Mouse (Mus musculus): Measurements from ENCODE around the gene Apobec2. TPM values are rescaled to one million over a fixed set of nuclear protein-coding genes. Genes with fewer than 3 reads are reported as not detected.
A peak's percentile ranks its signal among the peaks of the same experiment; 100 is the strongest.

Apobec2 gene
- total RNA-seq, 1 experiment: 5.6 TPM

GRCm38 (mm10) chr17:48411241-48411640, 21.5 kb downstream of the Apobec2 start:
- Histone ChIP-seq H3K27ac (ENCODE audit: insufficient read depth, low read depth, low read length, poor library complexity, severe bottlenecking) (no peak overlapping the region), H3K9ac (ENCODE audit: insufficient read depth, low read depth, low read length, poor library complexity, severe bottlenecking) (peak overlapping the region; percentile 4; the same call in 1 of the 2 replicates), H3K4me3 (ENCODE audit: insufficient read depth in 1 of 2, low read depth in 1 of 2, low read length in 2 of 2, poor library complexity in 1 of 2, severe bottlenecking in 1 of 2) (peak overlapping the region; percentile 94; a peak in 3 of 4 replicates), H3K4me1 (ENCODE audit: control insufficient read depth in 2 of 2, insufficient read depth in 2 of 2, low read length in 2 of 2, poor library complexity in 1 of 2) (peaks cover 0 to 4% of the 10 kb centered on the region in 2 experiments; a peak in 3 of 4 replicates), H3K36me3 (ENCODE audit: control insufficient read depth, insufficient read depth, low read length, poor library complexity, severe bottlenecking) (peaks cover 22% of the 10 kb centered on the region), H3K9me3 (ENCODE audit: control insufficient read depth, insufficient read depth, low read depth, low read length) (no peaks in the 10 kb centered on the region)
- in situ Hi-C loops (cut with MboI; ENCODE audit: low sequenced_read_pairs in 2 of 2, unreplicated experiment in 2 of 2): no loop called here
- DNase-seq (ENCODE audit: low read depth, low spot score): no peak
- TF ChIP-seq MAFK (IDR thresholded peaks at IDR 0.05; ENCODE audit: insufficient read depth, low read depth, low read length) (no peak), ZC3H11A (IDR thresholded peaks at IDR 0.05; ENCODE audit: borderline replicate concordance, low read depth, low read length) (no peak), ZNF384 (IDR thresholded peaks at IDR 0.05; ENCODE audit: low read depth, low read length) (no peak), HCFC1 (IDR thresholded peaks at IDR 0.05; ENCODE audit: borderline replicate concordance, insufficient read depth, low read length) (no peak), CHD2 (IDR thresholded peaks at IDR 0.05; ENCODE audit: low read depth, low read length) (no peak)

GRCm38 (mm10) chr17:48410299-48410785, 22.4 kb downstream of the Apobec2 start:
- no peaks in the 10 kb centered on the region for H3K9me3 ChIP-seq (ENCODE audit: control insufficient read depth, insufficient read depth, low read depth, low read length)
- TF ChIP-seq ZC3H11A (IDR thresholded peaks at IDR 0.05; ENCODE audit: borderline replicate concordance, low read depth, low read length) (no peak), ZNF384 (IDR thresholded peaks at IDR 0.05; ENCODE audit: low read depth, low read length) (no peak), MAFK (IDR thresholded peaks at IDR 0.05; ENCODE audit: insufficient read depth, low read depth, low read length) (no peak), HCFC1 (IDR thresholded peaks at IDR 0.05; ENCODE audit: borderline replicate concordance, insufficient read depth, low read length) (no peak), CHD2 (IDR thresholded peaks at IDR 0.05; ENCODE audit: low read depth, low read length) (no peak)
- peaks cover 0 to 4% of the 10 kb centered on the region in 2 experiments; a peak in 3 of 4 replicates for H3K4me1 ChIP-seq (ENCODE audit: control insufficient read depth in 2 of 2, insufficient read depth in 2 of 2, low read length in 2 of 2, poor library complexity in 1 of 2)
- peak overlapping the region; percentile 98 for H3K27ac ChIP-seq (ENCODE audit: insufficient read depth, low read depth, low read length, poor library complexity, severe bottlenecking)
- H3K36me3 ChIP-seq (ENCODE audit: control insufficient read depth, insufficient read depth, low read length, poor library complexity, severe bottlenecking): peaks cover 20% of the 10 kb centered on the region
- H3K9ac ChIP-seq (ENCODE audit: insufficient read depth, low read depth, low read length, poor library complexity, severe bottlenecking): peak overlapping the region; percentile 100
- no peak for DNase-seq (ENCODE audit: low read depth, low spot score)
- H3K4me3 ChIP-seq (ENCODE audit: insufficient read depth in 1 of 2, low read depth in 1 of 2, low read length in 2 of 2, poor library complexity in 1 of 2, severe bottlenecking in 1 of 2): peak overlapping the region; percentile 94
- in situ Hi-C loops (cut with MboI; ENCODE audit: low sequenced_read_pairs in 2 of 2, unreplicated experiment in 2 of 2): no loop called here

- Histone ChIP-seq H3K9me3 (ENCODE audit: control insufficient read depth, insufficient read depth, low read depth, low read length) (no peaks in the 10 kb centered on the region), H3K4me1 (ENCODE audit: control insufficient read depth in 2 of 2, insufficient read depth in 2 of 2, low read length in 2 of 2, poor library complexity in 1 of 2) (peaks cover 0 to 4% of the 10 kb centered on the region in 2 experiments; a peak in 3 of 4 replicates), H3K9ac (ENCODE audit: insufficient read depth, low read depth, low read length, poor library complexity, severe bottlenecking) (peak within 1 kb of the TSS; percentile 100), H3K36me3 (ENCODE audit: control insufficient read depth, insufficient read depth, low read length, poor library complexity, severe bottlenecking) (peaks cover 15% of the 10 kb centered on the region), H3K4me3 (ENCODE audit: insufficient read depth in 1 of 2, low read depth in 1 of 2, low read length in 2 of 2, poor library complexity in 1 of 2, severe bottlenecking in 1 of 2) (peak within 1 kb of the TSS; percentile 94), H3K27ac (ENCODE audit: insufficient read depth, low read depth, low read length, poor library complexity, severe bottlenecking) (peak within 1 kb of the TSS; percentile 98)
- in situ Hi-C loops (cut with MboI; ENCODE audit: low sequenced_read_pairs in 2 of 2, unreplicated experiment in 2 of 2): no loop called here
- TF ChIP-seq ZNF384 (IDR thresholded peaks at IDR 0.05; ENCODE audit: low read depth, low read length) (no peak), HCFC1 (IDR thresholded peaks at IDR 0.05; ENCODE audit: borderline replicate concordance, insufficient read depth, low read length) (peak; percentile 70; the same call in 1 of the 2 replicates)
- DNase-seq (ENCODE audit: low read depth, low spot score): peak; percentile 99
These were observed 23.1 kb downstream of the Apobec2 start, which contains the start of the genes Nfya and Oard1 for GRCm38 (mm10) chr17:48409380-48410298. Nfya (minus strand) TSS chr17:48409906. Oard1 (plus strand) TSS chr17:48410014.

GRCm38 (mm10) chr17:48408526-48409291, 24.0 kb downstream of the Apobec2 start:
- in situ Hi-C loops (cut with MboI; ENCODE audit: low sequenced_read_pairs in 2 of 2, unreplicated experiment in 2 of 2): no loop called here
- TF ChIP-seq ZNF384 (IDR thresholded peaks at IDR 0.05; ENCODE audit: low read depth, low read length): no peak
- no peak for TF ChIP-seq CHD2 (IDR thresholded peaks at IDR 0.05; ENCODE audit: low read depth, low read length)
- TF ChIP-seq ZC3H11A (IDR thresholded peaks at IDR 0.05; ENCODE audit: borderline replicate concordance, low read depth, low read length): no peak
- TF ChIP-seq MAFK (IDR thresholded peaks at IDR 0.05; ENCODE audit: insufficient read depth, low read depth, low read length): no peak
- TF ChIP-seq HCFC1 (IDR thresholded peaks at IDR 0.05; ENCODE audit: borderline replicate concordance, insufficient read depth, low read length): no peak
- H3K36me3 ChIP-seq (ENCODE audit: control insufficient read depth, insufficient read depth, low read length, poor library complexity, severe bottlenecking): peaks cover 10% of the 10 kb centered on the region
- peaks cover 0 to 4% of the 10 kb centered on the region in 2 experiments; a peak in 3 of 4 replicates for H3K4me1 ChIP-seq (ENCODE audit: control insufficient read depth in 2 of 2, insufficient read depth in 2 of 2, low read length in 2 of 2, poor library complexity in 1 of 2)
- DNase-seq (ENCODE audit: low read depth, low spot score): no peak
- peak overlapping the region; percentile 98 for H3K9ac ChIP-seq (ENCODE audit: insufficient read depth, low read depth, low read length, poor library complexity, severe bottlenecking)
- H3K4me3 ChIP-seq (ENCODE audit: insufficient read depth in 1 of 2, low read depth in 1 of 2, low read length in 2 of 2, poor library complexity in 1 of 2, severe bottlenecking in 1 of 2): peak overlapping the region; percentile 84 to 90
- H3K9me3 ChIP-seq (ENCODE audit: control insufficient read depth, insufficient read depth, low read depth, low read length): no peaks in the 10 kb centered on the region
- H3K27ac ChIP-seq (ENCODE audit: insufficient read depth, low read depth, low read length, poor library complexity, severe bottlenecking): peak overlapping the region; percentile 97

Measured in ES-E14 (cell line).